Mouse (Mus musculus): ENCODE results near the gene Prkca. TPM values are rescaled to one million over a fixed set of nuclear protein-coding genes. Genes with fewer than 3 reads are reported as not detected.

Prkca gene
- total RNA-seq, 1 experiment = 8.4 TPM

DNA sequence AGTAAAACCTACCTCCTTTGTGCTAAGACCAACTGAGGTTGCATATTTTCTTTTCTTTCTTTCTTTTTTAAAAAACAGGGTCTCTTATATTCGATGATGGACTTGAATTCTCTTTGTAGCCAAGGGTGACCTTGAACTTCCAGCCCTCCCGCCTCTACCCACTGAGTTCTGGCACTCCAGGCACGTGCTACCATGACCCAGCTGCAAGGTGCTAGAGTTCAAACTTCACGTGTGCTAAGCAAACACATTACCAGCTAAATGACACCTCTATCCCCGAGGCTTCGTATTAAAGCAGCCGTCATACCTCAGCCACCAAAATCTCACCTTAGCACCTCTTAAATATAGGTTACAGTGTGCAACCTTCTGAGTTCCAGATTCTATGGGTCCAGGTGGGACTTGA, 21.9 kb upstream of the Prkca start:
- in situ Hi-C loops (cut with MboI; ENCODE audit: low sequenced_read_pairs in 2 of 2, unreplicated experiment in 2 of 2) = no loop called here
- Histone ChIP-seq H3K27ac (ENCODE audit: insufficient read depth, low read depth, low read length, poor library complexity, severe bottlenecking) (no peak overlapping the region), H3K4me1 (ENCODE audit: control insufficient read depth in 2 of 2, insufficient read depth in 2 of 2, low read length in 2 of 2, poor library complexity in 1 of 2) (peaks cover 0 to 3% of the 10 kb centered on the region in 2 experiments; a peak in 3 of 4 replicates), H3K9me3 (ENCODE audit: control insufficient read depth, insufficient read depth, low read depth, low read length) (no peaks in the 10 kb centered on the region), H3K4me3 (ENCODE audit: insufficient read depth in 1 of 2, low read depth in 1 of 2, low read length in 2 of 2, poor library complexity in 1 of 2, severe bottlenecking in 1 of 2) (no peak overlapping the region), H3K36me3 (ENCODE audit: control insufficient read depth, insufficient read depth, low read length, poor library complexity, severe bottlenecking) (no peaks in the 10 kb centered on the region), H3K9ac (ENCODE audit: insufficient read depth, low read depth, low read length, poor library complexity, severe bottlenecking) (no peak overlapping the region)
- DNase-seq (ENCODE audit: low read depth, low spot score) = no peak
- no peak for TF ChIP-seq CHD2 (IDR thresholded peaks at IDR 0.05; ENCODE audit: low read depth, low read length)
- no peak for TF ChIP-seq HCFC1 (IDR thresholded peaks at IDR 0.05; ENCODE audit: borderline replicate concordance, insufficient read depth, low read length)
- TF ChIP-seq ZNF384 (IDR thresholded peaks at IDR 0.05; ENCODE audit: low read depth, low read length) = no peak
- no peak for TF ChIP-seq ZC3H11A (IDR thresholded peaks at IDR 0.05; ENCODE audit: borderline replicate concordance, low read depth, low read length)
- no peak for TF ChIP-seq MAFK (IDR thresholded peaks at IDR 0.05; ENCODE audit: insufficient read depth, low read depth, low read length)

DNA sequence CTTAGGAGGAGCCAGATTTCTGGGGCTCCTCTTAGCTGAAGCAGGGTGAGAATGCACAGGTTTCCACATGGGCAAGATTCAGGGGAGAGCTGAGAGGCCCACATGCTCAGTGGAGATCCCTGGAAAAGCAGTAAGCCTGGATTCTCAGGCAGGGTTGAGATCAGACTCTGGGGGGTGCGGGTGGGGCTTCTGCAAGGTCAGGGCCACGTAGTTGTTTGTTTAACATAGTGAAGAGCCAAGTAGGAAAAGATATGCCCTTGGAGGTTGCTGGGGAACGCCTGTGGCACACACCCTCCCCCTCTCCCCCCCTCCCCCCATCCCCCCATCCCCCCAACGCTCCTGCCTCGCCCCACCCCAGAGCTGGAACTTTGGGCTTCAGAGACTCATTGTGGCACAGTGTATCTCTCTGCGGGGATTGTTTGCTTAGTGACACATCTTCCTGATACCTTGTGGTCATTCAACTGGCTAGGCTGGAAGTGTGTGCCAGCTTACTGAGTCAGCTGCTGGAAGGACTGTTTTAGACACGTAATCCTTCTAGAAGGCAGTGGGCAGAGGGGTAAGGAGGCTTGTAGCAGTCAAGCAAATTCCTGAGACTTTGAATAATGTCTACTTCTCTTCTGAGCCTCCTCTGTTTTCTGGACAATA, 21.3 kb upstream of the Prkca start:
- H3K4me1 ChIP-seq (ENCODE audit: control insufficient read depth in 2 of 2, insufficient read depth in 2 of 2, low read length in 2 of 2, poor library complexity in 1 of 2) = peaks cover 0 to 3% of the 10 kb centered on the region in 2 experiments; a peak in 3 of 4 replicates
- H3K27ac ChIP-seq (ENCODE audit: insufficient read depth, low read depth, low read length, poor library complexity, severe bottlenecking) = no peak overlapping the region
- H3K4me3 ChIP-seq (ENCODE audit: insufficient read depth in 1 of 2, low read depth in 1 of 2, low read length in 2 of 2, poor library complexity in 1 of 2, severe bottlenecking in 1 of 2) = no peak overlapping the region
- no peak for TF ChIP-seq ZC3H11A (IDR thresholded peaks at IDR 0.05; ENCODE audit: borderline replicate concordance, low read depth, low read length)
- TF ChIP-seq CHD2 (IDR thresholded peaks at IDR 0.05; ENCODE audit: low read depth, low read length) = no peak
- TF ChIP-seq MAFK (IDR thresholded peaks at IDR 0.05; ENCODE audit: insufficient read depth, low read depth, low read length) = no peak
- TF ChIP-seq HCFC1 (IDR thresholded peaks at IDR 0.05; ENCODE audit: borderline replicate concordance, insufficient read depth, low read length) = no peak
- no peak for TF ChIP-seq ZNF384 (IDR thresholded peaks at IDR 0.05; ENCODE audit: low read depth, low read length)
- in situ Hi-C loops (cut with MboI; ENCODE audit: low sequenced_read_pairs in 2 of 2, unreplicated experiment in 2 of 2) = no loop called here
- no peaks in the 10 kb centered on the region for H3K9me3 ChIP-seq (ENCODE audit: control insufficient read depth, insufficient read depth, low read depth, low read length)
- H3K36me3 ChIP-seq (ENCODE audit: control insufficient read depth, insufficient read depth, low read length, poor library complexity, severe bottlenecking) = no peaks in the 10 kb centered on the region
- H3K9ac ChIP-seq (ENCODE audit: insufficient read depth, low read depth, low read length, poor library complexity, severe bottlenecking) = no peak overlapping the region
- no peak for DNase-seq (ENCODE audit: low read depth, low spot score)

DNA sequence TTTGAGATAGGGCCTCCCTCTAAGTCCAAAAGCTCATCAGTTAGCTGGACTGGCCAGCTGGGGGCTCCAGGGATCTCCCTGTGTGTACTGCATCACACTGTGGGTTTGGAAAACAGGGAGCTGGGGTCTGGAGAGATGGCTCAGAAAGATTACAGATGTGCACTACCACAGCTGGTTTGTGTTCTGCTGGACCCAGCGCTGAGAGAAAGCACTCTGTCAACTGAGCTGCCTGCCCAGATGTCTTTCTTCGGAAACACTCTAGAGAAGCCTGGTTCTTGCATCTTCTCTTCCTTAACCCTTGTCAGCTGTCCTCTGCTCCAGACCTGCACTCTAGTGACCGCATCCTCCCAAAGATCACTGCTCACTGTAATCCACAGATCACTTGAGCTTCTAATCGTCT, 20.3 kb upstream of the Prkca start:
- Histone ChIP-seq H3K4me3 (ENCODE audit: insufficient read depth in 1 of 2, low read depth in 1 of 2, low read length in 2 of 2, poor library complexity in 1 of 2, severe bottlenecking in 1 of 2) (no peak overlapping the region), H3K9me3 (ENCODE audit: control insufficient read depth, insufficient read depth, low read depth, low read length) (no peaks in the 10 kb centered on the region), H3K4me1 (ENCODE audit: control insufficient read depth in 2 of 2, insufficient read depth in 2 of 2, low read length in 2 of 2, poor library complexity in 1 of 2) (peaks cover 0 to 3% of the 10 kb centered on the region in 2 experiments; a peak in 3 of 4 replicates), H3K27ac (ENCODE audit: insufficient read depth, low read depth, low read length, poor library complexity, severe bottlenecking) (no peak overlapping the region), H3K36me3 (ENCODE audit: control insufficient read depth, insufficient read depth, low read length, poor library complexity, severe bottlenecking) (no peaks in the 10 kb centered on the region), H3K9ac (ENCODE audit: insufficient read depth, low read depth, low read length, poor library complexity, severe bottlenecking) (no peak overlapping the region)
- TF ChIP-seq CHD2 (IDR thresholded peaks at IDR 0.05; ENCODE audit: low read depth, low read length) (no peak), MAFK (IDR thresholded peaks at IDR 0.05; ENCODE audit: insufficient read depth, low read depth, low read length) (no peak), ZNF384 (IDR thresholded peaks at IDR 0.05; ENCODE audit: low read depth, low read length) (no peak), ZC3H11A (IDR thresholded peaks at IDR 0.05; ENCODE audit: borderline replicate concordance, low read depth, low read length) (no peak), HCFC1 (IDR thresholded peaks at IDR 0.05; ENCODE audit: borderline replicate concordance, insufficient read depth, low read length) (no peak)
- in situ Hi-C loops (cut with MboI; ENCODE audit: low sequenced_read_pairs in 2 of 2, unreplicated experiment in 2 of 2) = no loop called here
- DNase-seq (ENCODE audit: low read depth, low spot score) = no peak

DNA sequence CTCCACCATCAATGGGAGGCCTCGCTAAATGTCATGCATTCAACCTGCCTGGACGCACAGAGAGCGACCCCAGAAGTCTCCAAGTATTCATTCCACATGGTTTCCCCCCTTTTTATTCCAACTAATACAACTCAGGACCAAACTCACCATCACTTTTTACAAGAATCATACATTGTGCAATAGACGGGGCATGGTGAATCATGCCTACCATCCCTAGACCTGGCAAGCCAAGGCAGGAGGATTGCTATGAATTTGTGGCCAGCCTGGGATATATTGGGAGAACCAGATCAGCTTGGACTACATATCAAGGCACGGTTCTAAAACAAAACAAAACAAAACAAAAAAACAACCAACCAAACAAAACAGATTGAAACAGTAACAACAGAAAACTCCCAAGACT, 19.2 kb upstream of the Prkca start:
- in situ Hi-C loops (cut with MboI; ENCODE audit: low sequenced_read_pairs in 2 of 2, unreplicated experiment in 2 of 2) = no loop called here
- DNase-seq (ENCODE audit: low read depth, low spot score) = no peak
- no peak overlapping the region for H3K27ac ChIP-seq (ENCODE audit: insufficient read depth, low read depth, low read length, poor library complexity, severe bottlenecking)
- TF ChIP-seq HCFC1 (IDR thresholded peaks at IDR 0.05; ENCODE audit: borderline replicate concordance, insufficient read depth, low read length) (no peak), ZC3H11A (IDR thresholded peaks at IDR 0.05; ENCODE audit: borderline replicate concordance, low read depth, low read length) (no peak), ZNF384 (IDR thresholded peaks at IDR 0.05; ENCODE audit: low read depth, low read length) (no peak), MAFK (IDR thresholded peaks at IDR 0.05; ENCODE audit: insufficient read depth, low read depth, low read length) (no peak), CHD2 (IDR thresholded peaks at IDR 0.05; ENCODE audit: low read depth, low read length) (no peak)
- H3K4me3 ChIP-seq (ENCODE audit: insufficient read depth in 1 of 2, low read depth in 1 of 2, low read length in 2 of 2, poor library complexity in 1 of 2, severe bottlenecking in 1 of 2) = no peak overlapping the region
- no peak overlapping the region for H3K9ac ChIP-seq (ENCODE audit: insufficient read depth, low read depth, low read length, poor library complexity, severe bottlenecking)
- no peaks in the 10 kb centered on the region for H3K36me3 ChIP-seq (ENCODE audit: control insufficient read depth, insufficient read depth, low read length, poor library complexity, severe bottlenecking)
- H3K9me3 ChIP-seq (ENCODE audit: control insufficient read depth, insufficient read depth, low read depth, low read length) = no peaks in the 10 kb centered on the region
- peaks cover 0 to 3% of the 10 kb centered on the region in 2 experiments; a peak in 3 of 4 replicates for H3K4me1 ChIP-seq (ENCODE audit: control insufficient read depth in 2 of 2, insufficient read depth in 2 of 2, low read length in 2 of 2, poor library complexity in 1 of 2)
